Comparison of ENCODE assay signal across 9 mouse cellular contexts in genomic region chr15:27642895-27643294, GRCm38 (mm10). TPM values are rescaled to one million over a fixed set of nuclear protein-coding genes. Genes with fewer than 3 reads are reported as not detected.
DNase-seq lines count a peak whose midpoint lies in the region; ATAC-seq and TF ChIP-seq lines count a peak whose summit lies in the region.
"Had no signal": no experiment of that assay in that cellular context is flagged by ENCODE, and none has a peak within 500 bp of the region (broad histone marks: within the 10 kb centered on the region; RNA-seq: fewer than 3 reads in every experiment).

No protein-coding gene starts in this region.

- 89% methylated on average over 3 of the region's 3 CpGs for WGBS in forebrain, postnatal 0 days
- WGBS in forebrain, embryonic 10.5 days, result 85% methylated on average over 3 of the region's 3 CpGs
- 88% methylated on average over 3 of the region's 3 CpGs for WGBS in midbrain, embryonic 14.5 days
- WGBS in midbrain, embryonic 15.5 days, result 85% methylated on average over 3 of the region's 3 CpGs
- WGBS in forebrain, embryonic 14.5 days, result 87% methylated on average over 3 of the region's 3 CpGs

- no peaks in the 10 kb centered on the region for H3K36me3 ChIP-seq in forebrain, postnatal 0 days (ENCODE audit: insufficient read depth)
- no peaks in the 10 kb centered on the region for H3K36me3 ChIP-seq in forebrain, embryonic 10.5 days (replicated peaks)
- no peaks in the 10 kb centered on the region for H3K36me3 ChIP-seq in midbrain, embryonic 14.5 days (ENCODE audit: control insufficient read depth, insufficient read depth, low read length)
- H3K36me3 ChIP-seq in midbrain, embryonic 15.5 days (replicated peaks), result no peaks in the 10 kb centered on the region
- no peaks in the 10 kb centered on the region for H3K36me3 ChIP-seq in forebrain, embryonic 14.5 days (ENCODE audit: control insufficient read depth, insufficient read depth, low read length)

- no peak for DNase-seq in forebrain, postnatal 0 days
- DNase-seq in forebrain, embryonic 10.5 days (ENCODE audit: extremely low spot score, low spot score), result no peak
- peak; percentile 18 for DNase-seq in midbrain, embryonic 14.5 days
- peak; percentile 24 for DNase-seq in adrenal gland, postnatal 25 days
- DNase-seq in kidney, adult 9 months, result peak; percentile 71
- peak; percentile 43 to 60 for DNase-seq in natural killer cell, adult 2 months (ENCODE audit: low spot score in 2 of 2)
- no peak for DNase-seq in forebrain, embryonic 14.5 days (ENCODE audit: low spot score)

- no peak overlapping the region for H3K4me2 ChIP-seq in forebrain, postnatal 0 days (ENCODE audit: low read depth)
- no peak overlapping the region for H3K4me2 ChIP-seq in midbrain, embryonic 14.5 days (ENCODE audit: low read length)
- no peak overlapping the region for H3K4me2 ChIP-seq in midbrain, embryonic 15.5 days
- H3K4me2 ChIP-seq in forebrain, embryonic 14.5 days (ENCODE audit: low read length), result no peak overlapping the region

- no peak overlapping the region for H3K9ac ChIP-seq in forebrain, postnatal 0 days
- H3K9ac ChIP-seq in midbrain, embryonic 14.5 days (replicated peaks; ENCODE audit: low read length), result no peak overlapping the region
- H3K9ac ChIP-seq in midbrain, embryonic 15.5 days, result no peak overlapping the region
- H3K9ac ChIP-seq in forebrain, embryonic 14.5 days (ENCODE audit: low read length), result no peak overlapping the region

- no peaks in the 10 kb centered on the region for H3K27me3 ChIP-seq in forebrain, postnatal 0 days (ENCODE audit: insufficient read depth, low read length)
- no peaks in the 10 kb centered on the region for H3K27me3 ChIP-seq in forebrain, embryonic 10.5 days (ENCODE audit: poor library complexity, severe bottlenecking)
- no peaks in the 10 kb centered on the region for H3K27me3 ChIP-seq in midbrain, embryonic 14.5 days (ENCODE audit: control insufficient read depth, insufficient read depth, low read length)
- H3K27me3 ChIP-seq in midbrain, embryonic 15.5 days (replicated peaks), result no peaks in the 10 kb centered on the region
- H3K27me3 ChIP-seq in forebrain, embryonic 14.5 days (replicated peaks; ENCODE audit: control insufficient read depth, insufficient read depth, low read length), result no peaks in the 10 kb centered on the region

- H3K27ac ChIP-seq in forebrain, postnatal 0 days (ENCODE audit: low read depth, low read length), result no peak overlapping the region
- H3K27ac ChIP-seq in forebrain, embryonic 10.5 days, result no peak overlapping the region
- no peak overlapping the region for H3K27ac ChIP-seq in midbrain, embryonic 14.5 days (replicated peaks; ENCODE audit: low read depth, low read length)
- H3K27ac ChIP-seq in midbrain, embryonic 15.5 days, result no peak overlapping the region
- no peak overlapping the region for H3K27ac ChIP-seq in forebrain, embryonic 14.5 days (ENCODE audit: low read depth, low read length)

- ATAC-seq in forebrain, postnatal 0 days, result no peak
- no peak for ATAC-seq in midbrain, embryonic 14.5 days (ENCODE audit: low FRiP score, low TSS enrichment)
- ATAC-seq in midbrain, embryonic 15.5 days (replicated peaks), result no peak
- ATAC-seq in forebrain, embryonic 14.5 days, result no peak

- TF ChIP-seq CTCF in forebrain, postnatal 0 days (IDR thresholded peaks at IDR 0.05; ENCODE audit: low read depth), result peak; percentile 60

- H3K4me1 ChIP-seq in forebrain, postnatal 0 days (ENCODE audit: insufficient read depth), result no peaks in the 10 kb centered on the region
- no peaks in the 10 kb centered on the region for H3K4me1 ChIP-seq in forebrain, embryonic 10.5 days
- H3K4me1 ChIP-seq in midbrain, embryonic 14.5 days (ENCODE audit: control insufficient read depth, insufficient read depth, low read length), result no peaks in the 10 kb centered on the region
- no peaks in the 10 kb centered on the region for H3K4me1 ChIP-seq in midbrain, embryonic 15.5 days
- H3K4me1 ChIP-seq in forebrain, embryonic 14.5 days (ENCODE audit: control insufficient read depth, insufficient read depth, low read length), result no peaks in the 10 kb centered on the region

- H3K4me3 ChIP-seq in forebrain, postnatal 0 days (ENCODE audit: low read depth, low read length), result no peak overlapping the region
- H3K4me3 ChIP-seq in forebrain, embryonic 10.5 days, result no peak overlapping the region
- H3K4me3 ChIP-seq in midbrain, embryonic 14.5 days (replicated peaks; ENCODE audit: low read depth, low read length), result no peak overlapping the region
- H3K4me3 ChIP-seq in midbrain, embryonic 15.5 days, result no peak overlapping the region
- H3K4me3 ChIP-seq in forebrain, embryonic 14.5 days (ENCODE audit: low read depth, low read length), result no peak overlapping the region
- H3K4me3 ChIP-seq: myocyte had no signal

- H3K9me3 ChIP-seq in forebrain, postnatal 0 days (ENCODE audit: low read length), result no peaks in the 10 kb centered on the region
- H3K9me3 ChIP-seq in forebrain, embryonic 10.5 days, result no peaks in the 10 kb centered on the region
- no peaks in the 10 kb centered on the region for H3K9me3 ChIP-seq in midbrain, embryonic 14.5 days (ENCODE audit: control insufficient read depth, low read length)
- no peaks in the 10 kb centered on the region for H3K9me3 ChIP-seq in midbrain, embryonic 15.5 days
- no peaks in the 10 kb centered on the region for H3K9me3 ChIP-seq in forebrain, embryonic 14.5 days (replicated peaks; ENCODE audit: control insufficient read depth, low read length)

RNA-seq across cellular contexts. Expression of gene Otulin, which starts 12.4 kb away (rescaled TPM):
- total RNA-seq in forebrain, postnatal 0 days (2014; rRNA removed), result 26.5 and 27.4 TPM in 2 replicates
- 25.1 and 28.5 TPM in 2 replicates for polyA plus RNA-seq in forebrain, postnatal 0 days (2015; fragmentation: Nextera tagmentation; extraction: Ambion mirVana)
- 33.5 and 33.6 TPM in 2 replicates for polyA plus RNA-seq in forebrain, embryonic 10.5 days (2016; fragmentation: Nextera tagmentation; extraction: Ambion mirVana)
- polyA plus RNA-seq in midbrain, embryonic 14.5 days (2014; fragmentation: Nextera tagmentation; extraction: Ambion mirVana), result 29.7 and 30.1 TPM in 2 replicates
- polyA plus RNA-seq in midbrain, embryonic 15.5 days (2015; fragmentation: Nextera tagmentation; extraction: Ambion mirVana), result 22.3 and 24.2 TPM in 2 replicates
- 36.3 and 42.4 TPM in 2 replicates for total RNA-seq in adrenal gland, postnatal 25 days (2021)
- polyA plus RNA-seq in forebrain, embryonic 14.5 days (2014; fragmentation: Nextera tagmentation; extraction: Ambion mirVana), result 35.0 and 36.0 TPM in 2 replicates

RNA-seq across cellular contexts. Expression of gene Otulinl, which starts 38.5 kb away (rescaled TPM):
- 7.3 and 7.5 TPM in 2 replicates for total RNA-seq in forebrain, postnatal 0 days (2014; rRNA removed)
- polyA plus RNA-seq in forebrain, postnatal 0 days (2015; fragmentation: Nextera tagmentation; extraction: Ambion mirVana), result 13.3 and 17.0 TPM in 2 replicates
- polyA plus RNA-seq in forebrain, embryonic 10.5 days (2016; fragmentation: Nextera tagmentation; extraction: Ambion mirVana), result 7.7 and 8.0 TPM in 2 replicates
- polyA plus RNA-seq in midbrain, embryonic 14.5 days (2014; fragmentation: Nextera tagmentation; extraction: Ambion mirVana), result 6.5 and 10.7 TPM in 2 replicates
- polyA plus RNA-seq in midbrain, embryonic 15.5 days (2015; fragmentation: Nextera tagmentation; extraction: Ambion mirVana), result 9.7 and 13.3 TPM in 2 replicates
- total RNA-seq in adrenal gland, postnatal 25 days (2021), result 3.6 and 4.3 TPM in 2 replicates
- 13.2 and 14.2 TPM in 2 replicates for polyA plus RNA-seq in forebrain, embryonic 14.5 days (2014; fragmentation: Nextera tagmentation; extraction: Ambion mirVana)

Comparison
In these comparisons a context has a peak if more than half of its experiments do, and no peak if none do; other contexts are left out.
1. DNase-seq: peak in midbrain, embryonic 14.5 days (single experiment), adrenal gland, postnatal 25 days (single experiment), kidney, adult 9 months (single experiment) and natural killer cell, adult 2 months (2 of 2); none in forebrain, postnatal 0 days (single experiment), forebrain, embryonic 10.5 days (single experiment) and forebrain, embryonic 14.5 days (single experiment).